Mouse (Mus musculus): ENCODE measurements around the gene Dock7. TPM values are rescaled to one million over a fixed set of nuclear protein-coding genes. Genes with fewer than 3 reads are reported as not detected.

Gene Dock7
- polyA plus RNA-seq, 1 experiment from 2014 or later, result 73.6 TPM

DNA sequence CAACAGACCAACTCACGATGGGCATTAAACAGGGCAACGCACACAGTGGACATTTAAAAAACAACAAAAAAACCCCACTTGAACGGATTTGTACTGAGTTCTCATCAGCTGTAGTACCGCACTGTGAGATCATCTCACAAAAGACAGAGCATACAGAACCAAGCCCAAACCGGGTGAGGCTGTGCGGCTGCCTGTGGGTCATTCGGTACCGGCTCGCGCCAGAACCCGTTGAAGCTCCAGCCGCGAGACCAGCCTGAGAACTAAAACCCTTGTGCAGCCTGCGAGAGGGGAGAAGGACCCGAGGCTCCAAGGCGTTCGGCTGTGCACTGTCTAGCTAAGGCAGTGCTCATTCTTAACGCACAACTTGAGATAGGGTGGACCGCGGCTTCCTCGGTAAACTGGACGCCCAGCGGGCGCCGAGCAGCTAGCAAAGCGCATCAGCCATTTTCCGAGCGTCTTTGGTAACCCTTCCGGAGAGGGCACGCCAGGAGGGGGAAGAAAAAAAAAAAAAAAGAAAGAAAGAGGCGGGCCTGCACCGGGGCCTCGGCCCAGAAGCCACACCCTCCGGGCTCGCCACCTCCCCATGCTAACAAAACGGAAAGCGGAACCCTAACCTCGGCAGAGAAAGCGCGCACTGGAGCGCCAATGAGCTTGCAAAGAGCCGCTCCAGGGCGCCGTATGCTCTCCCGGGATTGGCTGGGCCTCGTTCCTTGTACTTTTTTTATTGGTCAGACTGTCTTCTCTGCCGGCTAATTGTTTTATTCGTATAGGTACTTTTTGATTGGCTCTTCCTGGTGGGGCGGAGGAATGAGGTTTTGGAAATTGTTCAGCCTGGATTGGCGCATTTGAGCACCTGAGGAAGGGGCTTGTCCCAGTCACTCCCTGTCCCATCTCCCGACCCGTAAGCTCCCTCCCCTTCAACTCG, 197.8 kb downstream of the Dock7 start:
- Histone ChIP-seq H3K9me3 (0 out of 2 replicates have a peak, but pooled peaks cover 3% of the 10 kb centered on the region), H3K4me2 (peak overlapping the region; percentile 91), H3K9ac (peak overlapping the region; percentile 89), H3K4me3 (peak overlapping the region; percentile 87), H3K36me3 (no peaks in the 10 kb centered on the region), H3K27ac (peak overlapping the region; percentile 99), H3K27me3 (no peaks in the 10 kb centered on the region), H3K4me1 (replicated peaks) (peaks cover 21% of the 10 kb centered on the region)
- peak; percentile 96 for ATAC-seq (ENCODE audit: low FRiP score)
- under 1% methylated on average over 53 of the region's 53 CpGs for WGBS

DNA sequence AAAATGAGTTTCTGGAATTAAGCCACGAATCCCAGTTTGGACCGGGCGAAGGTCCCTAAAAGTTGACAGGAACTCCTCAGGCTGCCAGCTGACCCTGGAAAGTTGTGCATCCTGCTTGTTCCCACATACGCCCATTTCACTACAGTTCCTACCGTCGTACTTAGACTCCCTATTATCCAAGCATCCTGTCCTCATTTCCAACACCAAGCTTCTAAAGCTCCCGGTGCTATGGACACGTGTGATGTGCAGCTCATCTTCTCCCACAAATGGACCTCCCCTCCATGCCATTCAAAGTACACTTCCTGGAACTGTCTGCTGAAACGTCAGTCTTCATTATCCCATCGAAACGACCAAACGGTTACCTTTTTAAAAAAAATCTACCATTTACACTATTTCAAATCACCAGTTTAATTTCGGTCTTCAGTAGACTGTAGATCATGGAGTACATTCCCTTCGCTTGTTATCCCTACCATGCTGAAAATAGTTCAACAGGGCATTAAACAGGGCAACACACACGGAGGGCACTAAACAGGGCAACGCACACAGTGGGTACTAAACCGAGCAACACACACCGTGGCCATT, 198.6 kb downstream of the Dock7 start:
- 16% methylated on average over 18 of the region's 18 CpGs for WGBS
- ATAC-seq (ENCODE audit: low FRiP score), result peak; percentile 16; the same call in 1 of the 2 replicates
- peaks cover 21% of the 10 kb centered on the region for H3K4me1 ChIP-seq (replicated peaks)

DNA sequence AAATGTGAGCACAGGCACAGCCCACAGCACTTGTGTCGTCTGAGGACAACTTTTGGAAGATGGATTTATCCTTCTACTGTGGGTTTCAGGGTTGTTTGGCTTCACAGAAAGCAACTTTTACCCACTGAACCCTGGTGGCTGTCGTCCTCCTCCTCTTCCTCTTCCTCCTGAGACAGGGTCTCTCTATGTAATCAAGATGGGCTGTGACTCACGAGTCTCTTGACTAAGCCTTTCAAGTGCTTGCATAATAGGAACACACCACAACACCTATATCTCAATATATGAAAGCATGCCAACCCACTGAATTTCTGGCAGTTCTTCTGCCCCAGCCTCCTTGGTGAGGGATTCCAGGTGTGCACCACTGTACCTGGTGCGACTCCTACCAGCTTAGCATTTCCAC, 199.8 kb downstream of the Dock7 start:
- H3K36me3 ChIP-seq, result no peaks in the 10 kb centered on the region
- H3K27ac ChIP-seq, result no peak overlapping the region
- no peak overlapping the region for H3K4me3 ChIP-seq
- H3K4me2 ChIP-seq, result no peak overlapping the region
- no peaks in the 10 kb centered on the region for H3K27me3 ChIP-seq
- ATAC-seq (ENCODE audit: low FRiP score), result no peak
- H3K4me1 ChIP-seq (replicated peaks), result peaks cover 19% of the 10 kb centered on the region
- H3K9me3 ChIP-seq, result 0 out of 2 replicates have a peak, but pooled peaks cover 3% of the 10 kb centered on the region
- WGBS, result 92% methylated on average over 4 of the region's 4 CpGs
- no peak overlapping the region for H3K9ac ChIP-seq

More for the DNA sequence above, 198.6 kb downstream of the Dock7 start:
- Histone ChIP-seq H3K36me3 (no peaks in the 10 kb centered on the region), H3K27me3 (no peaks in the 10 kb centered on the region), H3K9me3 (0 out of 2 replicates have a peak, but pooled peaks cover 3% of the 10 kb centered on the region), H3K4me2 (peak overlapping the region; percentile 91), H3K4me3 (peak overlapping the region; percentile 87), H3K9ac (peak overlapping the region; percentile 83), H3K27ac (peak overlapping the region; percentile 99)

DNA sequence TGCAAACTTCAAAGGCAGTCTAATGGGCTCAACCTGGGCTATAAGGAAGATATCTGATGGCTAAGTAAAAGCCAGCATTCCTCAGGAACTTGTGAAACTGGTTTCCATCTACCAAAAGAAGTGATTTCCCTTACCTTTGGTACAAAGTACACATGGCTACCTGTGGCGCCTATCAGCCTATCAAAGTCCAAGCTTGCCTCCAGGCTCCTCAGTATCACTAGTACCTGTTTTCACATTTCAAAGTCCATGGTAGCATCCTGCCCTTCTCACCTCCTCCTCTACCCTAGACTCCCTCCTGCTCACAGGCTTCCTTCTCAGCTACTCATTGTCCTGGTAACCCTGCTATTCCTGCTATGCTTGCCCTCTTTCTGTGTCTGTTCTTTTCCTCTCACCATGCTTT, 202.5 kb downstream of the Dock7 start:
- H3K36me3 ChIP-seq, result no peaks in the 10 kb centered on the region
- 97% methylated on average over 1 of the region's 1 CpGs for WGBS
- H3K4me3 ChIP-seq, result no peak overlapping the region
- no peak overlapping the region for H3K9ac ChIP-seq
- 0 out of 2 replicates have a peak, but pooled peaks cover 3% of the 10 kb centered on the region for H3K9me3 ChIP-seq
- H3K27ac ChIP-seq, result no peak overlapping the region
- ATAC-seq (ENCODE audit: low FRiP score), result no peak
- H3K4me1 ChIP-seq (replicated peaks), result peaks cover 4% of the 10 kb centered on the region
- H3K27me3 ChIP-seq, result no peaks in the 10 kb centered on the region
- no peak overlapping the region for H3K4me2 ChIP-seq

DNA sequence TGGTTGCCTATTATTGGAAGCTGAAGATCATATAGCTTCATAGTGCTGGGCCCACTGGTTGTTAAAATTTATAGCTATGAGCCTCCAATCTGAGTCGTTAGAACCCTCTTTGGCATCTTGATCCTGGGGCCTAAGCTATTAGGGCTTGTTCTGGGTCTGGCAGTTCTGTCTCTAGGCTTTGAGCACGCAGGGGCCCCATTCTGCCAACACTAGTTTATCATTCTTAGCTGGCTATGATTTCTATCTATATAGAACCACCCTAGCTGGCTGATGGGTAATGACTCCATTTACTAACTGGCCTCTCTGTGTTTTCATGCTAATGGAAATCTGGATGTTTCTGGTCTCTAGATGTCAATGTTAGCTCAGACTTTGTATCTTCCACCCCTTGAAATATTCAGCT, 203.0 kb downstream of the Dock7 start:
- no peaks in the 10 kb centered on the region for H3K36me3 ChIP-seq
- 94% methylated on average over 2 of the region's 2 CpGs for WGBS
- H3K27me3 ChIP-seq, result no peaks in the 10 kb centered on the region

DNA sequence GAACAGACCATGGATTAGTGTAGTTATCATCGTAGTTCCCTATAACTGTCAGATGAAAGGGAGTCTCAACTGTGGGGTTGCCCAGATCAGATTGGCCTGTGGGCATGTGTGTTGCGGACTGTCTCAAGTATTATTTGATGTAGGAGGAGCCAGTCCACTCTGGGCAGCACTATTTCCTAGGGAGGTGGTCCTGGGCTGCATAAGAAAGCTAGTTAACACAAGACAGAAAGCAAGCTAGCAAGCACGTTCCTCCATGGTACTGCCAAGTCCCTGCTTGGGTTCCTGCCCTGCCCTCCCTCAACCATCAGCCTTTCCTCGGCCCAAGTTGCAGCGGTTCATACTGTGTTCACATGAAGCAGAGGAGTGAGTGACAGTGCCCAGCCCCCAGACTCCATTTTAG, 210.5 kb downstream of the Dock7 start:
- 94% methylated on average over 5 of the region's 5 CpGs for WGBS
- H3K27me3 ChIP-seq, result no peaks in the 10 kb centered on the region
- H3K4me3 ChIP-seq, result no peak overlapping the region
- H3K36me3 ChIP-seq, result no peaks in the 10 kb centered on the region
- H3K9ac ChIP-seq, result no peak overlapping the region
- no peaks in the 10 kb centered on the region for H3K4me1 ChIP-seq (replicated peaks)
- no peak overlapping the region for H3K4me2 ChIP-seq
- no peak for ATAC-seq (ENCODE audit: low FRiP score)
- no peaks in the 10 kb centered on the region for H3K9me3 ChIP-seq
- H3K27ac ChIP-seq, result no peak overlapping the region

More for the DNA sequence above, 203.0 kb downstream of the Dock7 start:
- Histone ChIP-seq H3K9me3 (0 out of 2 replicates have a peak, but pooled peaks cover 3% of the 10 kb centered on the region), H3K4me3 (no peak overlapping the region), H3K27ac (no peak overlapping the region), H3K4me1 (replicated peaks) (peaks cover 4% of the 10 kb centered on the region), H3K9ac (no peak overlapping the region), H3K4me2 (no peak overlapping the region)
- ATAC-seq (ENCODE audit: low FRiP score), result no peak

DNA sequence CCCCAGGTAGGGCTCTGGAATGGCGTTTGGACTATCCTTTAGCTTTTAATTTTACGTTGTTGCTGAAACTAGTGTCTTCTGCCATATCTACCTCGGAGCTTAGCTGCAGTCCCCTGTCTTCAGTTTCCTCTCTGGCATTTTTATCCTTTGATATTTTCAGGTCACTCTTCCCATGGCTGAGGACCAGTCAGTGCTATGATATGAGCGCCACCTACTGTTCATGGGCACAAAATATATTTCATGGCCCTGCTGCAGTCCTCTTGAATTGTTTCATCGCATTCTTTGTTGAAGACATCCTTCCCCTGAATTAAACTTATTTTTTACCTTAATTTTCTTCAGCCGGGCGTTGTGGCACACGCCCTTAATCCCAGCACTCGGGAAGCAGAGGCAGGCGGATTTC, 233.6 kb downstream of the Dock7 start:
- H3K4me1 ChIP-seq (replicated peaks), result no peaks in the 10 kb centered on the region
- H3K27ac ChIP-seq, result no peak overlapping the region
- WGBS, result 21% methylated on average over 10 of the region's 10 CpGs
- H3K9ac ChIP-seq, result no peak overlapping the region
- no peak overlapping the region for H3K4me2 ChIP-seq
- no peak overlapping the region for H3K4me3 ChIP-seq
- H3K36me3 ChIP-seq, result no peaks in the 10 kb centered on the region
- peak; percentile 83; the same call in 1 of the 2 replicates for ATAC-seq (ENCODE audit: low FRiP score)
- H3K27me3 ChIP-seq, result no peaks in the 10 kb centered on the region
- H3K9me3 ChIP-seq, result no peaks in the 10 kb centered on the region

Other genes with a start within 250 kb of the Dock7 start
- 32.0 and 37.5 TPM in 2 replicates for gene Usp1, start 197.1 kb downstream of the Dock7 start, polyA plus RNA-seq (2015; fragmentation: Nextera tagmentation; extraction: Ambion mirVana)
- gene Angptl3, start 90.0 kb downstream of the Dock7 start, polyA plus RNA-seq (2015; fragmentation: Nextera tagmentation; extraction: Ambion mirVana), result 1.5 and 1.8 TPM in 2 replicates
- 16.3 and 16.9 TPM in 2 replicates for gene Atg4c, start 73.0 kb upstream of the Dock7 start, polyA plus RNA-seq (2015; fragmentation: Nextera tagmentation; extraction: Ambion mirVana)
- gene Gm12689, start 175.0 kb upstream of the Dock7 start, polyA plus RNA-seq (2015; fragmentation: Nextera tagmentation; extraction: Ambion mirVana), result 0.43 and 0.44 TPM in 2 replicates

Data from hindbrain, embryonic 13.5 days (tissue).